Mouse (Mus musculus) c-Kit-positive CD71-positive TER-119-negative erythroid progenitor cells, embryonic 14.5 days (primary cell): Measurements from ENCODE around the gene Ryr2.

Experiments used
- DNase-seq: peaks from one replicate; pipeline ENCODE4 v3.0.0-alpha.2; 2013; ENCODE audit warnings: low read depth

Gene Ryr2

DNA sequence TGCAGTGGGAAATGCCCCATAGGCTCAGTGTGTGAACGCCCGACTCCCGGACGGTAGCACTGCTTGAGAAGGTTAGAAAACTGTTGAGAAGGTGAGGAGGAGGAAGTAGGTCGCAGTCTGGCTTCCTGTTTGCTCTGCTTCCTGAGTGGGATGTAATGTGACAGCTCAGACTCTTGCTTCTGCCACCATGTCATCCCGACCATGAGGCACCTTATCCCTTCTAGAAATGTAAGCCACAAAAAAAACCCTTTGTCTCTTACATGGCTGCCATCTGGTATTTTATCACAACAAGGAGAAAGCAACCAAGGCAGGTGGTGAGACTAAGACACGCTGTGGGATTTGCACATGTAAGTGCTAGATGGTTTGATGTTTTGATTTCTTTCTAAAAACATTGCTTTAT, 12.2 kb downstream of the Ryr2 start:
- DNase-seq = no peak

DNA sequence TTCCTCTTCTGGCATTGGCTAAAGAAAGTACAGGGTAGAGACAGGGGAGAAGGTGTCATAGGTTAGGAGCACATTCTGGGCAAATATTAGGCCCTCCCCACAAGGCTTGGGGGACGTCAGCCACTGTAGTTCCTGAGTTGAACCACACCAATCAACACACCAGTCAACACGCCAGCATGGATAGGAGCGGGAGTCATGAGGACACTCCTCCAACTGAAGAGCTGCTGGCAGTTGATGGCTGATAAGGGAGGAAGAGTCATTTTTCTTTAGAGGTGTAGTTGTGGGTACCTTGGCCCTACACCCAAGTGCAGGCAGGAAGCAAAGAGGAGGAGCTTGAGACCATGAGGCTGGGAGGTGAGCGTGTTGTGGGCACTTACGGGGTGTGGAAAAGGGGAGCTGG, 13.6 kb downstream of the Ryr2 start:
- no peak for DNase-seq

GRCm38 (mm10) chr13:12092379-12093107, 14.2 kb downstream of the Ryr2 start:
- no peak for DNase-seq

DNA sequence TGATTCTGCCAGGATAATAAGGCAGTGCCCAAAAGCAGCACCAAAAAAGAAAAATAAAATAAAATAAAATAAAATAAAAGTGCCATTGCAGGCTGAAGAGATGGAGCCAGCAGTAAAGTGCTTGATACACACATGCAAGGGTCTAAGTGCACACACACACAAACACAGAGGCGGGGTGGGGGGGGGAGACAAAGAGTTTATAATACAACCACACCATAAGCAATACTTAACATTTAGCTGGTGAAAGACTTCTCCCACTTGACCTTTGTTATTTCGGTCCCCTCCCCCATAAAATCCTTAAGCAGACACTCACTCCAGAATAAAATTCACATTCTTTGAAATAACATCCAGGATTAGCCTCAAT, 22.7 kb downstream of the Ryr2 start:
- DNase-seq = no peak

DNA sequence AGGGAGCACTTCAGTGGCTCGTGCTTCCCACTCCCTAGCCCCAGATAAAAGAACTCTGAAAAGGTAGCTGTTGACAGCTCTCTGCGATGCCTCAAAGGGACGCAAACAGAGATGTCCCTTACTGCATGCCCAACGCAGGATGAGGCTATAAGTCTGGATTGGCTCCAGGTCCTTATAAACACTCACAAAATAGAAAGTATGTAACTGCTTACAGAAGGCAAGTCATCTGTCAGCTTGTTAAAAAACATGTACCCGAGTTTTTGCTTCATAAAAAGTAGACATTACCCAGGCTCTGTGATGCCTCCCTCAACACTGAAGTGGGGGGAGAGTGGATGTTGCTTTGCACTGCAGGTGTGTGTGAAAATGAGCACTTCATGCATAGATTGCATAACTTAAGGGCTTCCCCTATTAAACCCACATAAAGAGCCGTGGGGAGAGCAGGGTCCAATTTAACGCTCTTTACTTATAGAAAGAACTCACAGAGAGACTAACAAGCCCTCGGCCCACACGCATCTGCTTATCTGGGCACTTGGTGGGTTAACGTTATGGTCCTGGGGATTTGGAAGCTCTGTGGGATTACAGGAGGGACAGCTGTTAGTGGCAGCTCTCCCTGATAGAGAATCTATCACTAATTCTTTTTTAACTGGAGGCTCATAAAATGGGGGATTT, 23.2 kb downstream of the Ryr2 start:
- no peak for DNase-seq

- DNase-seq = no peak
Measured at GRCm38 (mm10) chr13:12080590-12080989, 26.2 kb downstream of the Ryr2 start.

DNA sequence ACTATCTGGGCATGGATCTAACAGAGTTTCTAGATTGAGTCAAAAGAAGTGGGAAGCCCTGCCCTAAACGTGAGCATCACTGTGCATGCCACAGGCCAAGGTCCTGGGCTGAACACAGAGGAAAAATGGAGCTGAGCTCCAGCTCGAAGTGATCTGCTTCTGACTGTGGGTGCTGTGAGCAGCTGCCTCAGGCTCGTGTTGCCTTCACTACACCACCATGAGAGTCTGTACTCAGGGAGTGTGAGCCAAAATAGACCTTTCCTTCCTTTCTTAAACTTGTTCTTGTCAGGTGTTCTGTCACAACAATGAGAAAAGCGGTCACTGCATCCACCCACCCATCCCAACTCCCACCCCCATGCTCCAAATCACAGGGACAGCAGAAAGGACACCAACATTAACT, 27.2 kb downstream of the Ryr2 start:
- no peak for DNase-seq

DNA sequence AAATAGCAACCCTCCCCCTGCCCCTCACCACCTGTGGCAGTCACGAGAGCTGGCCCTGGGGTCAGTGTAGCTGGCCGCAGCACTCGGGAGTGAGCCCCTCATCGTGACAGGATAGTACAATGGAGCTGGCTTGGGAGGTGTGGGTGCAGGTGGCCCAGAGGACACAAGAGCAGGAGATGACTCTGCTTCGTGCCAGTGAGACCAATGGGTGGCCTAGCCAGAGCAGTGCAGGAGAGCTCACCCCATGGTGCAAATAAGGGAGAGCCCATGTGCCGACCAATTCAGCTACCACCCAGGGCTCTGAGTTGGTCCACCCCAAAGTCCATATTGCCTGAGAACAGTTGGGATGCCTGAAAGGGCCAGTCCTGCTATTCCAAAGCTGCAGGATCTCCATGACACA, 31.8 kb downstream of the Ryr2 start:
- no peak for DNase-seq

DNA sequence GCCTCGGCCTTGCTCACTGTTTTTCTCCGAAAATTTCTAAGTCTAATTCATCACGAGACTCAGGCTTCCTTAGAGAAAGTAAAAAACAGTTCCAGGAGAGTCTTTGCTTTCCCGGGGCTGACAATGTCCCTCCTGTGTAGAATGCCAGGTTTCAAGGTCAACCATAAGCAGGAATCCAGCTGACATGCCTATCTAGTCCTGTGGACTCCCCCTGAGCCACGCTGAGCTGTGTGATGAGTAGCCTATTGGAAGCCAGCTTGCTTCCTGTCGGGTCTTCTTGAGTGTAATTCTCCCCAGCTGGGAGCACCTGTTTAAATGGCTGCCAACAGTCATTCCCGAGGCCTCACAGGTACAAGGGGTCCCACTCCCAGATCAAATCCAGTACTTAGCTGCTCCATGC, 34.2 kb downstream of the Ryr2 start:
- DNase-seq = no peak

DNA sequence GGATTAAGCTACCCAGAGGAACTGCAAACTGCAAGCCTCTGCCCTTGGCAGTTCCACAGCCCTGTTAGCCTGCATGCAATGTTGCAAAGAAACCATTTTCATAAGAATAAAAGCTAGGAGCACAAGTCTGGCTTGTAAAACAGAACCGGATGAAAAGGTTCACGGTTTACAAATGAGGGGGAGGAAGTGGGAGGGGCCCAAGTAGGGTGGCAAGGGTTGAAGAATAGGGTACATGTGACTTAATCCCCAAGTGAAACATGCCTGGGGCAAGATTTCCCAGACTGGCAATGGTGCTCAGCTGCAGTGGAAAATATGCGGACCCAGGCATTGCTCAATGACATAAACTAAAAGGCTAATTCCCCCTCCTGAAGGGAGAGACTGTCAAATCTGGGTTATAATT, 34.6 kb downstream of the Ryr2 start:
- DNase-seq = no peak

DNA sequence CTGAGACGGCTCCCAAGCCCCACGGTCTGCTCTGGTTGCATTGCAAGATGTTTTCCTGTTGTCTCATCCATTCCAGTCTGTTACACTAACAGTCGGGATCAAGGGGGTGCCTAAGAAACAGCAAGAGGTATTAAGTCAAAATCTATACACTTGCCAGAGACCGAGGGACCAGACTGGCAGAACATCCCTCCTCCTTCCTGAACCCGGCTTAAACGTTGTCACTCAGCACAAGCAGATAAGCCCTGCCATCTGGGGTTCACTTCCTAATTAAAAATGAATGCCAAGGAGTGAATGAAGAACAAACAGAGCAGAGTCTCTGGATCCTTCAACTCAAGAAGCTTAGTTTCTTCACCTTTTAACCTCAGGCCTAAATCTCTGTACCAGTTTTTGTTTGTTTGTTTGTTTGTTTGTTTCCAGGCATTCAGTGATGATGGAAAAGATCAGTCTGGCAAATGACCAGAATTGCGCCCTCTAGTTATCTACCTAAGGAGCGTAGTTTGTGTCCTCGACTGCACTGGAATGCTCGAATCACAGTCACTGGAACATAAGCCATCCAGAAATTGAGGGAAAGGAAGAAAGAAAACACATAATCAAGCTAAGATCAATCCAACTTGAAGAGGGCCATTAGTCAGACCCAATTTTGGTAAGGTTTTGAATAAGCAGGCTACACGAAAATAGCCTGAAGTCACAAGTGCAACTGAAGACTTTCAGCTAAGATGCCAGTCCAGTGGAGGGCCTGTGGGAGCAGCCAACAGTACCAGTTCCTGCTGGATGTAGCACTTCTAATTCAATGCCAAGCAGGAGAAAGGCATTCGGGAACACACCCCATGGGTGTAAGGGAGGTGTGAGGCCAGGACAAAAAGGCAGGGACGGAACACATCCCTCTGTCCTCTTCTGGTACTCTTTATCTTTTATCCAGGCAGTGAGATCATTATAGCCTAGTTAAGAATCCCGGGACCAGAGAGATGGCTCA, 36.3 kb downstream of the Ryr2 start:
- no peak for DNase-seq

- no peak for DNase-seq
Measured at GRCm38 (mm10) chr13:12064576-12064975, 42.2 kb downstream of the Ryr2 start.

DNA sequence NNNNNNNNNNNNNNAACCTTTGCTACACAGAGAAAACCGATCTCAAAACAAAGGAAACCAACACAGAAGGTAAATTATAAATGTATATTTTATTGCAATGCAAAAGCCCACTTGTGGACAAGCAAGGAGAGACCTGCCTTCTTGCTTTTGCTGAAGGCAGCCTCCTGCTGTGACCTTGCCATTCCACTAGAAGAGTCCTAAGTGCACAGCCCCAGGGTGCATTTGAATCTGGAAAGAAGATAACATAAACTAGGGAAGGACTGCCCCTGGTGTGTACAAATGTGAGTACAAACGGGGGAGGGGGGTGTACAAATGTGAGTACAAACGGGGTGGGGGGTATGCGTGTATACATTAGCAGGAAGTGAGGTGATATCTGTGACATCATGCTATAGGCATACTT, 43.2 kb downstream of the Ryr2 start:
- DNase-seq = no peak

GRCm38 (mm10) chr13:12057357-12057771, 49.4 kb downstream of the Ryr2 start:
- DNase-seq = no peak

DNA sequence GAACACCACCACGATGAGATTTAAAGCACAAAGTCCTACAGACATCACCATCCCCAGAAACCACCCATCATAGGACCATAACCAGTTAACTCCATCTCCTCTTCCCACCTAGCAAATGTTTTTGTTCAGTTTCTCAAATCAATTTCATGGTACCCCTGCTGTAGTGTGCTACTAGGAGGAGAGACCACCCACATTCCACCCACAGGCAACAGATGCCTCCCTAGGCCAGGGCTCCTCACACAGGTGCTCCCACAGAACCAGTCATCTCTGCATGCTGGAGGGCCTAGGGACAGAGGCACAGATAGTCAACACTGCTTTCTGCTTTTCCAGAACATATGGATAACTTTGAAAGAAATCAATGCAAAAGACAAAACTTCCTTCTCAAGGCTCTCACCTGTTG, 50.8 kb downstream of the Ryr2 start:
- DNase-seq = no peak

DNA sequence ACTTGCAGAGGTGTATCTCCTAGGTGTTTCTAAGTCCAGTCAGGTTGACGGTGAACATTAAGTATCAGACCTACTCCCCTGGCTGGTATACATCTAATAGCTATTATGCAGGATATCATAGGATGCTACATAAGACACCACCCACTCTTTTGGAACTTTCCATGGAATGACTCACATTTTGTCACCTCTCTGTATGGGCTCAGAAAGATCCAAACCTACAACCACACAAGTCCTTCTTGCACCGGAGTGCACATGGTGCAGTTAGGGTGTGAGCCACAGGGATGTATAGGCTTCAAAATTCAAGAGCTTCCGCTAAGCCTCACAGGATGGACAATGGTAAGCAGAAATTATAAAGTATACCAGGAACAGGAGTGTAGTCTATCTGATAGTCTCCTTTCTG, 52.8 kb downstream of the Ryr2 start:
- no peak for DNase-seq

DNA sequence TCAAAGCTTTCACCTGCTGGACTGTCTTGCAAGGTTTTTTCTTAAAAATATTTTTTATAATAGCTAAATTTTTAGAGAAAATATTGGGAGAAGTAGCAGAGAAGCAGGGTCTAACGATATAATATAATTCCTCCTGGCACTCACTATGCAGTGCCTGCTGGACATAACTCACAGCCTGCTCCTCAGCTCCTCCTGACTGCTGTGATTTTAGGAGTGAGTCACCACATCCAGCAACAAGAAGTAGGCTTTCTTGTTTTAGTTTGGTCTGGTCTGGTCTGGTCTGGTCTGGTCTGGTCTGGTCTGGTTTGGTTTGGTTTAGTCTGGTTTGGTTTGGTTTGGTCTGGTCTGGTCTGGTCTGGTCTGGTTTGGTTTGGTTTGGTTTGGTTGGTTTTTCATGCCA, 55.9 kb downstream of the Ryr2 start:
- no peak for DNase-seq

DNA sequence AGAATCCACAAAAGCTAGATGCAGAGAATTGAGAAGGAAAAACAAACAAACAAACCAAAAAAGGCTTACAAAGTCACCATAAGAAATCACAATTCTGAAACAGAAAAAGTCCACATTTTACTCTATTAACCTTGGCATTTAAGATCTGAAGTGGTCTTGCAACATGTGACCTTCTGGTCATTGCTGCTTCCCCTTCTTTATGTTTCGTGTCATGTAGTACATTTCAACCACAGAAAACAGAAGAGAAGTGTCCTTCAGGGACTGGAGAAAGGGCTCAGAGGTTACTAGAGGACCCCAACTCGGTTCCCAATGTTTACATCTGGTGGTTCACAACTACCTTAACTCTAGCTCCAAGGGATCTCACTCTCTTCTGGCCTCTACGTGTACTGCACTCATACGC, 59.7 kb downstream of the Ryr2 start:
- no peak for DNase-seq

DNA sequence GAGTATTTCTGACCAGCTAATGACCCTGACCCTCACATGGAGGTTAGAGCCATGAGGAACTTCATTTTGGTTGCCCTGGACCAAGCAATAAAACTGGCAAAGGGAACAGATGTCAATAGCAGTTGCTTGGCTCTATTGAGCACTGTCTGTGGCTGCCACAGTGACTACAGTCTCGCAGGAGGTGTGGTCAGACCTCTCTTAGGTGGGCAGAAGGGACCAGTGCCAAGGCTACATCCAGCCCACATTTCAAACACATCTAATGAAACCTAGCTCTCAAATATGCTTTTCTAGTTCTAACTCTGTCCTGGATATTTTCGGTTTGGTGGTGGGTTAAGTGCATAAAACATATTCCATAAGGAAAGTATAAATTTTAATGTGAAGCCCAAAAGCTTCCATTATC, 62.0 kb downstream of the Ryr2 start:
- no peak for DNase-seq

GRCm38 (mm10) chr13:12042891-12043491, 63.8 kb downstream of the Ryr2 start:
- no peak for DNase-seq

DNA sequence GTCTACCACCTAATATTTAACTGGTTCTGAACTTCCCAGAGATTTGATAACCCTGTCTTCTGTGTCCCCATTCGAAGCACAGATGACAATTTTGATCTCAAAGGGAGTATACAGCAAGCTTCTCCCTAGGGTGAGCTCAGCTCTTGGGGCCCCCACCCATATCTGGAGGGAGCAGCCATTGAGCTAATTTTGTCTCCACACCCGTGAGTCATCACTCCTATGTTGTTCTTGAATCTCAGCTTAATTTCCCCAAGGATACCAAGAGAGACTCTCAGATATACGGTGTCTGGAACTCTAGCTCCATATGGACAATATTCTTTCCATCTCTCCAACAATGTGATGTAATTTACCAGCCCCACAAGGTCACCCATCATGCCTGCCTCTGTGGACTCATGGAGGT, 66.8 kb downstream of the Ryr2 start:
- no peak for DNase-seq

DNA sequence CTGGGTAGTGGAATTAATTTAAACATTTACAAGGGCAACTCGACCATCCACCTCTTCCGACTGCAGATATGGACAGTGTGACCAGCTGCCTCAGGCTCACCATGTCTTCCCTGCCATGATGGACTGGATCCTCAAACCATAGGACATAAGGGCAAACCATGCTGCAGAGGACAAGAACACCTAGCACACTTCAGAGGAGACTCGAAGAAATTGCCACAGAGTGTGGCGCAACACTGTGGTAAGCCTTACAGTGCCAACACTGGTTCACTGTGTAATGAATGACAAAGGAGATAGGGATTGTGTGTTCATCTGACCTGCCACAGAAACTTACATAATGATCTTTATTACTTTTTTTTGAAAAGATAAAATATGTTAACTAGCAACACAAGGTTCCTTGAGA, 68.1 kb downstream of the Ryr2 start:
- no peak for DNase-seq

GRCm38 (mm10) chr13:12037241-12037640, 69.5 kb downstream of the Ryr2 start:
- DNase-seq = no peak
